Mouse (Mus musculus) CH12.LX (cell line): ENCODE results near the gene Gm37240. TPM values are rescaled to one million over a fixed set of nuclear protein-coding genes. Genes with fewer than 3 reads are reported as not detected.

Experiments
- DNase-seq: peaks from one replicate; pipeline ENCODE4 v3.0.0-alpha.2; 2013; ENCODE audit errors: extremely low read depth
- H3K27ac ChIP-seq: 2 replicates; pipeline ENCODE4 v1.5.1; 2012; ENCODE audit warnings: low read depth, mild to moderate bottlenecking, control low read depth, moderate library complexity; ENCODE audit not compliant: insufficient read depth
- H3K27me3 ChIP-seq: replicated peaks from 2 replicates; pipeline ENCODE3; 2012; ENCODE audit warnings: inconsistent platforms
- H3K36me3 ChIP-seq, 2 experiments: replicated peaks in 1 of 2; 2 replicates each; pipeline versions ENCODE3 to v1.6.1; 2012; ENCODE audit warnings: inconsistent platforms in 1 of 2, low read length in 1 of 2, mild to moderate bottlenecking in 1 of 2, mixed read lengths in 1 of 2, moderate library complexity in 1 of 2; ENCODE audit not compliant: control insufficient read depth in 1 of 2, insufficient read depth in 1 of 2
- H3K4me1 ChIP-seq, 2 experiments: 2 replicates each; pipeline ENCODE4 v1.6.1; 2012; ENCODE audit warnings: inconsistent platforms in 1 of 2, moderate library complexity in 1 of 2; ENCODE audit not compliant: insufficient read depth in 2 of 2, control insufficient read depth in 1 of 2
- H3K4me2 ChIP-seq: 2 replicates; pipeline ENCODE4 v1.6.1; 2012; ENCODE audit warnings: low read depth, mild to moderate bottlenecking, control low read depth; ENCODE audit not compliant: poor library complexity, insufficient read depth, severe bottlenecking
- H3K4me3 ChIP-seq, 3 experiments: fragments of 150-350 bp in 1 of 3; sonication (generic) in 1 of 3; replicated peaks in 1 of 3; 2 replicates each; pipeline versions ENCODE3 to v1.5.1; 2011 to 2012; ENCODE audit warnings: low read depth in 2 of 3, low read length in 2 of 3, mild to moderate bottlenecking in 2 of 3, moderate library complexity in 2 of 3, control low read depth in 1 of 3, improper control_type of control experiment in 1 of 3, inconsistent platforms in 1 of 3, mixed read lengths in 1 of 3; ENCODE audit not compliant: poor library complexity in 1 of 3
- H3K79me2 ChIP-seq: replicated peaks from 2 replicates; pipeline ENCODE4 v1.6.1; 2012; ENCODE audit warnings: mild to moderate bottlenecking, moderate library complexity; ENCODE audit not compliant: control insufficient read depth, poor library complexity, insufficient read depth, severe bottlenecking; ENCODE audit errors: extremely low read depth
- H3K9ac ChIP-seq: 2 replicates; pipeline ENCODE4 v1.6.1; 2012; ENCODE audit warnings: low read depth, mild to moderate bottlenecking, control low read depth, moderate library complexity; ENCODE audit not compliant: insufficient read depth
- H3K9me3 ChIP-seq: replicated peaks from 2 replicates; pipeline ENCODE3; 2012; ENCODE audit warnings: low read length, inconsistent platforms, mixed read lengths
- CHD2 ChIP-seq: IDR thresholded peaks from 2 replicates; pipeline ENCODE4 v1.6.1; 2011; ENCODE audit warnings: low read length, improper control_type of control experiment
- CTCF ChIP-seq, 2 experiments: IDR thresholded peaks in 1 of 2; conservative IDR thresholded peaks in 1 of 2; 2 replicates each; pipeline ENCODE4 v1.5.1; 2011 to 2012; ENCODE audit warnings: low read depth in 2 of 2, low read length in 2 of 2, improper control_type of control experiment in 1 of 2, inconsistent platforms in 1 of 2, mild to moderate bottlenecking in 1 of 2, moderate library complexity in 1 of 2
- E2F4 ChIP-seq: IDR thresholded peaks from 2 replicates; pipeline ENCODE4 v1.6.1; 2011; ENCODE audit warnings: low read depth, low read length, improper control_type of control experiment; ENCODE audit not compliant: insufficient replicate concordance
- ELF1 ChIP-seq: IDR thresholded peaks from 2 replicates; pipeline ENCODE4 v1.6.1; 2014; ENCODE audit warnings: low read depth, mild to moderate bottlenecking, inconsistent platforms, low read length, improper control_type of control experiment
- EP300 ChIP-seq: IDR thresholded peaks from 2 replicates; pipeline ENCODE4 v1.6.1; 2011; ENCODE audit warnings: low read length, improper control_type of control experiment
- ETS1 ChIP-seq: conservative IDR thresholded peaks from 2 replicates; pipeline ENCODE4 v1.6.1; 2012; ENCODE audit warnings: low read depth, mild to moderate bottlenecking, inconsistent platforms, low read length, improper control_type of control experiment, moderate library complexity
- GABPA ChIP-seq: IDR thresholded peaks from 2 replicates; pipeline ENCODE4 v1.6.1; 2012; ENCODE audit warnings: low read depth, low read length, improper control_type of control experiment, inconsistent platforms; ENCODE audit not compliant: insufficient replicate concordance
- IRF4 ChIP-seq: IDR thresholded peaks from 2 replicates; pipeline ENCODE4 v1.6.1; 2014; ENCODE audit warnings: low read depth, mild to moderate bottlenecking, inconsistent platforms, low read length, improper control_type of control experiment
- JUN ChIP-seq: IDR thresholded peaks from 2 replicates; pipeline ENCODE4 v1.6.1; 2011; ENCODE audit warnings: low read depth, mild to moderate bottlenecking, low read length, improper control_type of control experiment, moderate library complexity; ENCODE audit not compliant: insufficient read depth
- JUND ChIP-seq: conservative IDR thresholded peaks from 2 replicates; pipeline ENCODE4 v1.6.1; 2011; ENCODE audit warnings: low read depth, low read length, improper control_type of control experiment
- KAT2A ChIP-seq: IDR thresholded peaks from 2 replicates; pipeline ENCODE4 v1.6.1; 2012; ENCODE audit warnings: low read length, improper control_type of control experiment, inconsistent platforms; ENCODE audit not compliant: insufficient replicate concordance
- MEF2A ChIP-seq: IDR thresholded peaks from 2 replicates; pipeline ENCODE4 v1.6.1; 2014; ENCODE audit warnings: low read depth, mild to moderate bottlenecking, inconsistent platforms, low read length, improper control_type of control experiment, borderline replicate concordance
- MXI1 ChIP-seq: IDR thresholded peaks from 2 replicates; pipeline ENCODE4 v1.6.1; 2011; ENCODE audit warnings: mild to moderate bottlenecking, low read depth, low read length, improper control_type of control experiment
- NRF1 ChIP-seq: IDR thresholded peaks from 2 replicates; pipeline ENCODE4 v1.6.1; 2014; ENCODE audit warnings: low read depth, mild to moderate bottlenecking, inconsistent platforms, low read length, improper control_type of control experiment, moderate library complexity
- POLR2AphosphoS2 ChIP-seq: IDR thresholded peaks from 2 replicates; pipeline ENCODE4 v1.6.1; 2011; ENCODE audit warnings: low read depth, low read length, improper control_type of control experiment
- RAD21 ChIP-seq: IDR thresholded peaks from 2 replicates; pipeline ENCODE4 v1.6.1; 2011; ENCODE audit warnings: low read depth, mild to moderate bottlenecking, low read length, improper control_type of control experiment, moderate library complexity
- RCOR1 ChIP-seq: conservative IDR thresholded peaks from 2 replicates; pipeline ENCODE4 v1.6.1; 2012; ENCODE audit warnings: low read depth, mild to moderate bottlenecking, inconsistent platforms, low read length, improper control_type of control experiment
- SIN3A ChIP-seq: IDR thresholded peaks from 2 replicates; pipeline ENCODE4 v1.6.1; 2012; ENCODE audit warnings: low read length, improper control_type of control experiment, inconsistent platforms
- TBP ChIP-seq: conservative IDR thresholded peaks from 2 replicates; pipeline ENCODE4 v1.6.1; 2011; ENCODE audit warnings: low read depth, low read length, improper control_type of control experiment
- TCF12 ChIP-seq: IDR thresholded peaks from 2 replicates; pipeline ENCODE4 v1.6.1; 2014; ENCODE audit warnings: low read depth, mild to moderate bottlenecking, inconsistent platforms, low read length, improper control_type of control experiment
- UBTF ChIP-seq: IDR thresholded peaks from 2 replicates; pipeline ENCODE4 v1.6.1; 2012; ENCODE audit warnings: low read depth, mild to moderate bottlenecking, inconsistent platforms, low read length, improper control_type of control experiment, moderate library complexity
- USF2 ChIP-seq: conservative IDR thresholded peaks from 2 replicates; pipeline ENCODE4 v1.6.1; 2011; ENCODE audit warnings: low read depth, low read length, improper control_type of control experiment
- ZMIZ1 ChIP-seq: IDR thresholded peaks from 2 replicates; pipeline ENCODE4 v1.6.1; 2012; ENCODE audit warnings: low read depth, mild to moderate bottlenecking, inconsistent platforms, low read length, improper control_type of control experiment
- dilution Hi-C: fragments of 300-500 bp; cut with MboI; formaldehyde crosslinking; loops from 2 replicates; pipeline ENCODE4 v1.14.3; 2020; ENCODE audit warnings: low sequenced_read_pairs; ENCODE audit not compliant: extremely low pct_unique_long_range_greater_than_20kb, extremely low pct_ligation_motif_present
- in situ Hi-C: fragments of 300-500 bp; cut with MboI; formaldehyde crosslinking; loops from 3 replicates; pipeline ENCODE4 v1.14.3; 2019; ENCODE audit warnings: low sequenced_read_pairs, low pct_ligation_motif_present, low pct_unique_long_range_greater_than_20kb, mixed read lengths
- polyA plus RNA-seq: library from polyadenylated mRNA; unstranded; fragments of >175 nt; gene quantifications from 2 replicates; pipeline ENCODE4 v1.2.1, GENCODE M21; 2012; ENCODE audit warnings: low read depth; ENCODE audit not compliant: insufficient read length
- total RNA-seq, 2 experiments: library from RNA; depleted of rRNA; stranded (reverse); fragments of 300-350 nt in 1 of 2; fragments of >200 nt in 1 of 2; gene quantifications; 2 replicates each; pipeline ENCODE4 v1.2.3; 2012 to 2014

Gene Gm37240
- total and polyA plus RNA-seq, 3 experiments: 0.08 to 0.19 (median 0.14) TPM

DNA sequence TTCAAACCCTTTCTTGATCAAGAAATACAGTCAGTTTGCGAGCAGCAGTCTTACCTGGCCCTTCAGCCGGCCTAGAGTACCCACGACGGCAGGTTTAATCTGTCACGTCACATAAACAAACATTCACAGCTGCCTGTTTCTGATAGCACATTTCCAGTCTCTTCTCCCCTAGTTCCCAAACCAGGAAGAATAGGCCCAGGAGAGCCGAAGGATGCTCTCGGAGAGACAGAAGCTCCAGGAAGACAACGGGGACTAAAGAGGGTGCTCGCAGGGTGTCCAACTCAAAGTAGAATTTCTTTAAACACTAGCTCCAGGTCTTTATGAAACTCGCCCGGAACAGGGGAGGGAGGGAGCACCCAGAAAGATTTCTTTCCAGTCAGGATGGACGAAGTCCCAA is 1408.4 kb downstream of the Gm37240 start:
- Histone ChIP-seq H3K4me3 (no peak overlapping the region), H3K79me2 (no peaks in the 10 kb centered on the region), H3K4me1 (peaks cover 4 to 5% of the 10 kb centered on the region in 2 experiments; a peak in 2 of 4 replicates), H3K9me3 (peaks cover 7% of the 10 kb centered on the region), H3K9ac (no peak overlapping the region), H3K27ac (no peak overlapping the region), H3K4me2 (no peak overlapping the region), H3K36me3 (no peaks in the 10 kb centered on the region), H3K27me3 (peaks cover 20% of the 10 kb centered on the region)
- dilution Hi-C loops: no loop called here
- TF ChIP-seq JUN: no peak
- TF ChIP-seq JUND: no peak
- no peak for TF ChIP-seq USF2
- no peak for TF ChIP-seq ZMIZ1
- no peak for TF ChIP-seq CTCF (conservative IDR thresholded peaks at IDR 0.05 in 1 of 2, IDR thresholded peaks at IDR 0.05 in 1 of 2; ENCODE audit: low read depth in 2 of 2, low read length in 2 of 2)
- no peak for TF ChIP-seq TBP
- TF ChIP-seq RCOR1: no peak
- no peak for TF ChIP-seq NRF1
- TF ChIP-seq MEF2A: no peak
- TF ChIP-seq IRF4: no peak
- TF ChIP-seq UBTF: no peak
- TF ChIP-seq EP300: no peak
- no peak for TF ChIP-seq SIN3A
- TF ChIP-seq GABPA: no peak
- in situ Hi-C loops: no loop called here
- DNase-seq: no peak

- no peak overlapping the region for H3K9ac ChIP-seq
- no peak overlapping the region for H3K4me3 ChIP-seq
- no peaks in the 10 kb centered on the region for H3K36me3 ChIP-seq
- H3K27ac ChIP-seq: no peak overlapping the region
- no peak overlapping the region for H3K4me2 ChIP-seq
- dilution Hi-C loops: no loop called here
- peaks cover 20% of the 10 kb centered on the region for H3K27me3 ChIP-seq
- TF ChIP-seq POLR2AphosphoS2 (no peak), TCF12 (no peak), CTCF (conservative IDR thresholded peaks at IDR 0.05 in 1 of 2, IDR thresholded peaks at IDR 0.05 in 1 of 2; ENCODE audit: low read depth in 2 of 2, low read length in 2 of 2) (no peak), ELF1 (no peak), MEF2A (no peak), E2F4 (no peak), EP300 (no peak), KAT2A (no peak), RAD21 (no peak), CHD2 (no peak), ETS1 (no peak), MXI1 (no peak)
- TF ChIP-seq, all 38 proteins: peak for 0
- Histone ChIP-seq H3K4me1 (peaks cover 4 to 5% of the 10 kb centered on the region in 2 experiments; a peak in 2 of 4 replicates), H3K79me2 (no peaks in the 10 kb centered on the region), H3K9me3 (peaks cover 7% of the 10 kb centered on the region)
- DNase-seq: no peak
- in situ Hi-C loops: no loop called here
These were observed 1409.1 kb downstream of the Gm37240 start for GRCm38 (mm10) chr3:84478195-84478594.
